Mouse (Mus musculus): ENCODE measurements around the gene Ino80e. TPM values are rescaled to one million over a fixed set of nuclear protein-coding genes. Genes with fewer than 3 reads are reported as not detected.

The Ino80e gene
- polyA plus RNA-seq, 1 experiment from 2014 or later = 89.4 TPM

GRCm38 (mm10) chr7:126803181-126803580, 59.0 kb downstream of the Ino80e start:
- WGBS = 94% methylated on average over 6 of the region's 6 CpGs
- no peak for ATAC-seq (ENCODE audit: low FRiP score)
- H3K9ac ChIP-seq = no peak overlapping the region
- H3K27ac ChIP-seq = no peak overlapping the region
- peaks cover 27% of the 10 kb centered on the region for H3K4me1 ChIP-seq (replicated peaks)
- no peaks in the 10 kb centered on the region for H3K9me3 ChIP-seq
- no peak overlapping the region for H3K4me2 ChIP-seq
- no peak overlapping the region for H3K4me3 ChIP-seq
- H3K36me3 ChIP-seq = peaks cover 8% of the 10 kb centered on the region
- no peaks in the 10 kb centered on the region for H3K27me3 ChIP-seq

- WGBS = 89% methylated on average over 11 of the region's 11 CpGs
- H3K36me3 ChIP-seq = peaks cover 10% of the 10 kb centered on the region
These were observed 59.9 kb downstream of the Ino80e start for GRCm38 (mm10) chr7:126802134-126802889.

GRCm38 (mm10) chr7:126801057-126801422, 61.1 kb downstream of the Ino80e start:
- Histone ChIP-seq H3K9ac (no peak overlapping the region; the same call in 1 of the 2 replicates), H3K4me3 (no peak overlapping the region), H3K4me1 (replicated peaks) (peaks cover 39% of the 10 kb centered on the region), H3K36me3 (peaks cover 22% of the 10 kb centered on the region), H3K9me3 (no peaks in the 10 kb centered on the region), H3K27me3 (no peaks in the 10 kb centered on the region), H3K27ac (no peak overlapping the region), H3K4me2 (no peak overlapping the region)
- ATAC-seq (ENCODE audit: low FRiP score) = no peak
- WGBS = 96% methylated on average over 16 of the region's 16 CpGs

More at GRCm38 (mm10) chr7:126802134-126802889, 59.9 kb downstream of the Ino80e start:
- Histone ChIP-seq H3K4me1 (replicated peaks) (peaks cover 27% of the 10 kb centered on the region), H3K27ac (no peak overlapping the region), H3K27me3 (no peaks in the 10 kb centered on the region), H3K4me3 (no peak overlapping the region), H3K4me2 (no peak overlapping the region), H3K9me3 (no peaks in the 10 kb centered on the region), H3K9ac (no peak overlapping the region; the same call in 1 of the 2 replicates)
- ATAC-seq (ENCODE audit: low FRiP score) = no peak

Other genes with a start within 250 kb of the Ino80e start
- 8.8 and 9.8 TPM in 2 replicates for gene Nupr1, start 231.5 kb downstream of the Ino80e start, polyA plus RNA-seq (2015; fragmentation: Nextera tagmentation; extraction: Ambion mirVana)
- gene Sgf29, start 213.1 kb downstream of the Ino80e start, polyA plus RNA-seq (2015; fragmentation: Nextera tagmentation; extraction: Ambion mirVana) = 53.4 and 56.5 TPM in 2 replicates
- 1.4 and 1.6 TPM in 2 replicates for gene Sult1a1, start 185.9 kb downstream of the Ino80e start, polyA plus RNA-seq (2015; fragmentation: Nextera tagmentation; extraction: Ambion mirVana)
- 149 and 154 TPM in 2 replicates for gene Bola2, start 167.0 kb downstream of the Ino80e start, polyA plus RNA-seq (2015; fragmentation: Nextera tagmentation; extraction: Ambion mirVana)
- gene Slx1b, start 166.6 kb downstream of the Ino80e start, polyA plus RNA-seq (2015; fragmentation: Nextera tagmentation; extraction: Ambion mirVana) = 20.9 and 22.2 TPM in 2 replicates
- gene Coro1a, start 154.6 kb downstream of the Ino80e start, polyA plus RNA-seq (2015; fragmentation: Nextera tagmentation; extraction: Ambion mirVana) = 81.4 and 90.1 TPM in 2 replicates
- gene Mapk3, start 102.8 kb downstream of the Ino80e start, polyA plus RNA-seq (2015; fragmentation: Nextera tagmentation; extraction: Ambion mirVana) = 94.2 and 95.8 TPM in 2 replicates
- gene Gdpd3, start 96.0 kb downstream of the Ino80e start, polyA plus RNA-seq (2015; fragmentation: Nextera tagmentation; extraction: Ambion mirVana) = 2.0 and 2.3 TPM in 2 replicates
- gene Ypel3, start 85.4 kb downstream of the Ino80e start, polyA plus RNA-seq (2015; fragmentation: Nextera tagmentation; extraction: Ambion mirVana) = 173 and 179 TPM in 2 replicates
- 0.32 and 0.84 TPM in 2 replicates for gene Tbx6, start 80.9 kb downstream of the Ino80e start, polyA plus RNA-seq (2015; fragmentation: Nextera tagmentation; extraction: Ambion mirVana)
- gene Ppp4c, start 69.9 kb downstream of the Ino80e start, polyA plus RNA-seq (2015; fragmentation: Nextera tagmentation; extraction: Ambion mirVana) = 196 and 214 TPM in 2 replicates
- gene Fam57b, start 64.7 kb downstream of the Ino80e start, polyA plus RNA-seq (2015; fragmentation: Nextera tagmentation; extraction: Ambion mirVana) = 52.1 and 55.6 TPM in 2 replicates
- not detected in 2 replicates for gene 4930451I11Rik, start 30.7 kb downstream of the Ino80e start, polyA plus RNA-seq (2015; fragmentation: Nextera tagmentation; extraction: Ambion mirVana)
- gene Doc2a, start 15.0 kb downstream of the Ino80e start, polyA plus RNA-seq (2015; fragmentation: Nextera tagmentation; extraction: Ambion mirVana) = 7.1 and 9.3 TPM in 2 replicates
- gene Hirip3, start 405 bp downstream of the Ino80e start, polyA plus RNA-seq (2015; fragmentation: Nextera tagmentation; extraction: Ambion mirVana) = 20.2 and 25.7 TPM in 2 replicates
- 57.2 and 57.4 TPM in 2 replicates for gene Taok2, start 22.3 kb upstream of the Ino80e start, polyA plus RNA-seq (2015; fragmentation: Nextera tagmentation; extraction: Ambion mirVana)
- gene Tmem219, start 60.5 kb upstream of the Ino80e start, polyA plus RNA-seq (2015; fragmentation: Nextera tagmentation; extraction: Ambion mirVana) = 26.3 and 28.4 TPM in 2 replicates
- gene Kctd13, start 66.5 kb upstream of the Ino80e start, polyA plus RNA-seq (2015; fragmentation: Nextera tagmentation; extraction: Ambion mirVana) = 98.7 and 101 TPM in 2 replicates
- gene Asphd1, start 87.2 kb upstream of the Ino80e start, polyA plus RNA-seq (2015; fragmentation: Nextera tagmentation; extraction: Ambion mirVana) = 6.1 and 6.4 TPM in 2 replicates
- 32.7 and 36.7 TPM in 2 replicates for gene Sez6l2, start 88.2 kb upstream of the Ino80e start, polyA plus RNA-seq (2015; fragmentation: Nextera tagmentation; extraction: Ambion mirVana)
- 109 and 112 TPM in 2 replicates for gene Cdipt, start 113.5 kb upstream of the Ino80e start, polyA plus RNA-seq (2015; fragmentation: Nextera tagmentation; extraction: Ambion mirVana)
- gene Cdiptos, start 113.7 kb upstream of the Ino80e start, polyA plus RNA-seq (2015; fragmentation: Nextera tagmentation; extraction: Ambion mirVana) = 1.2 and 1.4 TPM in 2 replicates
- gene Mvp, start 152.2 kb upstream of the Ino80e start, polyA plus RNA-seq (2015; fragmentation: Nextera tagmentation; extraction: Ambion mirVana) = 4.5 and 5.2 TPM in 2 replicates
- 0.45 and 1.1 TPM in 2 replicates for gene Pagr1b, start 154.1 kb upstream of the Ino80e start, polyA plus RNA-seq (2015; fragmentation: Nextera tagmentation; extraction: Ambion mirVana)
- 41.8 and 53.4 TPM in 2 replicates for gene Pagr1a, start 155.0 kb upstream of the Ino80e start, polyA plus RNA-seq (2015; fragmentation: Nextera tagmentation; extraction: Ambion mirVana)
- 66.8 and 73.4 TPM in 2 replicates for gene Gm42742, start 158.7 kb upstream of the Ino80e start, polyA plus RNA-seq (2015; fragmentation: Nextera tagmentation; extraction: Ambion mirVana)
- gene Prrt2, start 158.8 kb upstream of the Ino80e start, polyA plus RNA-seq (2015; fragmentation: Nextera tagmentation; extraction: Ambion mirVana) = 18.3 and 19.2 TPM in 2 replicates
- gene Maz, start 164.7 kb upstream of the Ino80e start, polyA plus RNA-seq (2015; fragmentation: Nextera tagmentation; extraction: Ambion mirVana) = 59.8 and 60.8 TPM in 2 replicates
- 30.2 and 32.6 TPM in 2 replicates for gene Kif22, start 180.1 kb upstream of the Ino80e start, polyA plus RNA-seq (2015; fragmentation: Nextera tagmentation; extraction: Ambion mirVana)
- not detected in 2 replicates for gene Zg16, start 225.0 kb upstream of the Ino80e start, polyA plus RNA-seq (2015; fragmentation: Nextera tagmentation; extraction: Ambion mirVana)
- 1.5 and 2.1 TPM in 2 replicates for gene AI467606, start 229.0 kb upstream of the Ino80e start, polyA plus RNA-seq (2015; fragmentation: Nextera tagmentation; extraction: Ambion mirVana)